Mouse (Mus musculus): Measurements from ENCODE around the gene Hopx. TPM values are rescaled to one million over a fixed set of nuclear protein-coding genes. Genes with fewer than 3 reads are reported as not detected.

Gene Hopx
- total RNA-seq, 2 experiments from 2014 or later = 9.7 to 9.8 TPM

Other genes starting within 250 kb of the Hopx start
- gene Aasdh, start 209.6 kb downstream of the Hopx start, total RNA-seq (2021) = 1 to 10 TPM; 7.9 to 8.4 TPM
- 100 to 1,000 TPM; 129 to 152 TPM for gene Paics, start 163.8 kb downstream of the Hopx start, total RNA-seq (2021)
- 10 to 100 TPM; 22.0 to 29.8 TPM for gene Ppat, start 163.5 kb downstream of the Hopx start, total RNA-seq (2021)
- 10 to 100 TPM; 57.7 to 63.8 TPM for gene Srp72, start 140.4 kb downstream of the Hopx start, total RNA-seq (2021)
- not detected for gene Arl9, start 111.1 kb downstream of the Hopx start, total RNA-seq (2021)
- not detected for gene Thegl, start 99.1 kb downstream of the Hopx start, total RNA-seq (2021)
- under 1 TPM in 1 of 2 experiments, not detected in 1; 0.72 TPM for gene Spink2, start 96.3 kb upstream of the Hopx start, total RNA-seq (2021)
- gene Rest, start 150.4 kb upstream of the Hopx start, total RNA-seq (2021) = 10 to 100 TPM in 1 of 2 experiments, 1 to 10 TPM in 1; 9.8 to 11.4 TPM
- 10 to 100 TPM; 15.8 to 17.6 TPM for gene Noa1, start 195.0 kb upstream of the Hopx start, total RNA-seq (2021)
- 10 to 100 TPM; 22.1 to 23.4 TPM for gene Polr2b, start 195.0 kb upstream of the Hopx start, total RNA-seq (2021)

Data from gastrocnemius, postnatal 14 days (tissue).